Mouse (Mus musculus): Measurements from ENCODE around the gene Hypk. TPM values are rescaled to one million over a fixed set of nuclear protein-coding genes. Genes with fewer than 3 reads are reported as not detected.
"Not testable (repeated sequence)": the region's sequence is repeated elsewhere in the genome, so short reads cannot be mapped to it uniquely, and the experiment has no call there.

The Hypk gene
- total RNA-seq, 2 experiments from 2014 or later = 20.3 to 22.6 TPM

DNA sequence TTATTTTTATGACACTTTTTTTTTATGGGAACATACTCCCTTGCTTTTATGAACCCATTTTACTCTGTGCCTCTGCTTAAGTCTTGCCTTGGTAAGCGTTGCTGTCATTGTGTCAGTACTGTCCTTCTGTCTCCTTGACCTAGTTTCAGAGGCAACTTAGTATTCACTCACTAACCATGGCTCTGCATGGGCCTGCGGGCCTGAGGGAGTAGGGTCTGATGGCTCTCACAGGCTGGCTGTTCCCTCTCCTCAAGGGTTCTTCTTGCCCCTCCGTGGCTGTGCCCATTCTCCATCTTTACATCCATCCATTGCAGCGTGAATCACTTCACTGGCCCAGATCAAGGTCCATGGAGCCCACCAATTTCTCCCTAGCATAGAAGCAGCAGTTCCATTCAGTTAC is 6.6 kb upstream of the Hypk start:
- intact Hi-C loops (cut with DNase I) = loop anchor here (5.0 kb wide), 1 partner anchor 34 kb away; the partner anchor contains the start of genes Catsper2 and Pdia3

GRCm38 (mm10) chr2:121447006-121447405 is 6.1 kb upstream of the Hypk start:
- intact Hi-C loops (cut with DNase I) = loop anchor here (5.0 kb wide), 1 partner anchor 35 kb away; the partner anchor contains the start of genes Catsper2 and Pdia3
- DNase-seq (ENCODE audit: low spot score in 2 of 2) = no peak

More for the DNA sequence above, 6.6 kb upstream of the Hypk start:
- no peak for DNase-seq (ENCODE audit: low spot score in 2 of 2)

DNA sequence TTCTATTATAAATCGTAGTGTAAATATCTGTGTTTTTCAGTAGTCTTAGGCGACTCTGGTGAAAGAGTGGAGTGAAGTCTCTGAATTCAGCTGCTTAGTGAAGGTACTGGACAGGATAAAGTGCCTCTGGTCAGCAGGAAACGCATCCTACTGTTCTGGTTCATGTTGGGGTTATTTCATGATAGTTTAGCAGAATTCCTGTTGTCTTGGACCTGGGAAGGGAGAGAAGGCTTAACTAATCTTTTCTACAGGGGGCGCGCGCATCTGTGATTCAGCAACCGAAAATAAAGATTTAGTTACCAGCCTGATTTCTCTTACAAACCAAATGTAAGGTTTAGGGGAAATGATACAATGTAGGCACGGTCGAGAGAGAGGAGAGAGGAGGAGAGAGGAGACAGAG is 5.0 kb upstream of the Hypk start:
- intact Hi-C loops (cut with DNase I) = loop anchor here (5.0 kb wide), 1 partner anchor 36 kb away; the partner anchor contains the start of genes Catsper2 and Pdia3
- DNase-seq (ENCODE audit: low spot score in 2 of 2) = no peak

- intact Hi-C loops (cut with DNase I) = loop anchor here (5.0 kb wide), 1 partner anchor 37 kb away; the partner anchor contains the start of genes Catsper2 and Pdia3
- DNase-seq (ENCODE audit: low spot score in 2 of 2) = peak; percentile 99
Observed at GRCm38 (mm10) chr2:121448739-121449535, 4.2 kb upstream of the Hypk start, which contains the start of gene Serf2. Gene Serf2 (plus strand): TSS chr2:121449195.

DNA sequence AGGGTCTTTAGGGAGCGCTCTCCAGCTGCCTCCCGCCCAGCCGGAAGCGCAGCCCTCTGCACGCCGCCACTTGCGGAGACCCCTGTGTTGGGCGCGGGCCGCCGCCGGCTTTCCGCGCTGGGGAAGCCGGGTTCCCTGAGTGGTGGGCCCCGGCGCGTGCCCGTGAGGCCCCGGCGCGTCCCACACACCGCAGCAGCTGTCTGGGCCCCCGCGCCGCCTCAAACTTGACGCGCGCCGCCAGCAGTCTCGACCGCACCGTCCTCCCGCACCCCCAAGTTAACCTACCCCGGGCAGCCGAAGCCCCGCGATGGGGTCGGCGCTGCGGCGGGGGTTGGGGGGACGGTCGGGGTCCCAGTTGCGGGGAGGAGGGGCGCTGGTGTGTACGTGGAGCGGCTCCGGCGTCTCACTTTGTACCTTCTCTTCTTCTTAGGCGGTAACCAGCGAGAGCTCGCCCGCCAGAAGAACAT is 3.5 kb upstream of the Hypk start:
- DNase-seq (ENCODE audit: low spot score in 2 of 2) = no peak
- intact Hi-C loops (cut with DNase I) = loop anchor here (5.0 kb wide), 1 partner anchor 37 kb away; the partner anchor contains the start of genes Catsper2 and Pdia3

DNA sequence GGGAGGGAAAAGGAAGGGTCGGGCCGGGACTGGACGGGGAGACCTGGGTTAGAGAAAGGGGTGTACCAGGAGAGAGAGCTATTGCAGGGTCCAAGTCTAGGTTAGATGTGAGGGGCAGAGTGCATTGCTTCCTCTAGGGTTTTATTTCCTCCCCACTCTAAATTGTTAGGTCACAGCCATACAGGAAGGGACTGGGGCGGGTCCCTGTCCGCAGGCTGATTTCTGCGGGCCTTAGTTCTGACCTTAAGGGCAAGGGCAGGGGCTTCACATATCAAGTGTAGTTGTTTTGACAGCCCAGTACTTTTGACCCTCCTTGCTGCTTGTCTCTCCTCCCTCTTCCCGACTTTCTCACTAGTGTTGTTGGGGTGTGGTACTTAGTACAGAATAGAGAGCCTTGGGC is 3.0 kb upstream of the Hypk start:
- intact Hi-C loops (cut with DNase I) = no loop called here
- no peak for DNase-seq (ENCODE audit: low spot score in 2 of 2)

DNA sequence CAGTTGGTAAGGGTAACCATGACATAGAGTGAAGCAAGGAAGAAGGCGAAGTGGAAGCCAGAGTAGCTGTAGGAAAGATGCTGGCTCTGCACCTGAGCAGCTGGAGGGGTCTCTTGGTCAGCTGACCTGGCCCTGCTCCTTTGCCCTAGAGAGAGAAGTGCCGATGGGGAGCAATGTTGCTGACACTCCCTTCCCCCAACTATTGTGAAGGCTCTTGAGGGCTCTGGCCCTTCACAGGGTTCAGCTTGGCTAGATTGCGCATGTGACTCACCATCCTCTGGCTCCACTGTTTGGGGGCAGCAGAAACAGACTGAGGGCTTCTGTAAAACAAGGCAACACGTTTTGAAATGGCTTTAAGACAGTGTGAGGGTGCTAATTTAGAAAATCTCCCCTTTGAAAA is 729 bp upstream of the Hypk start:
- intact Hi-C loops (cut with DNase I) = no loop called here
- DNase-seq (ENCODE audit: low spot score in 2 of 2) = no peak

DNA sequence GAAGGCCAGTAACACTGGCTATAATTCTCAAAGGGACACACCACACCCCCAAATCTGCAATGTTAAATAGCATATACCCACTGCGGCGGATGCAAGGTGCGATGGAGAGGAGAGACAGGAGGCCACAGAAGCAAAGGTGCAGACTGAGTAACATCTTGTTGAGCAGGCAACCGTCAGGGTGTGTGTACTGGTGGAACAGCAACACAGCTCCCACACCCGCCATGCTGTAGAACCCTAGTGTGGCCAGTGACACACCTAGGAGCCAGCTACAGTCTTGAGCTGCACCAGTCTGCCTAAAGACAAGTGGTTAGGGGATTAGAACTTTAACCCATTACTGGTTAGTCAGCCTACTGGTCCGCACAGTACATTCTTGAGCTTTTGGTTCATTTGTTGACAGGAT is 827 bp downstream of the Hypk start:
- DNase-seq (ENCODE audit: low spot score in 2 of 2) = no peak
- intact Hi-C loops (cut with DNase I) = no loop called here

DNA sequence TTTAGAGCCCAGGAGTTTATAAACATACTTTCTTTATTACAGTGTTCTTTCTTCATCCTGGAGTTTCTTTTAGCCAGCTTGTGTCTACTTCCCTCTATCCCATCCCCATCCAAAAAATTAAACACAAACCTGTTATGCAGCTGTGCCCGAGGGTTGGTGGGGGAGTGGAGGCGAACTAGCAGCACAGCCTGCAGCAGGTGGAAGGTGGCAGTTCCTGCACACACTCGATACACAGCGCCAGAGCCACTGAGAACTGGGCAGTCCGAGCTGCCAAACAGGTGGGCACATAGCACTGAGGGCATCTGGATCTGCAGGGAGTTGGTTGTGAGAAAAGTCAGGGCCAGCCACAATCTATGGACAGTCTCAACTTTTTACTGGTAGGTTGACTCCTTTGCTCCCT is 2.4 kb downstream of the Hypk start:
- intact Hi-C loops (cut with DNase I) = no loop called here
- DNase-seq (ENCODE audit: low spot score in 2 of 2) = no peak

- peak; percentile 84 to 86 for DNase-seq (ENCODE audit: low spot score in 2 of 2)
- intact Hi-C loops (cut with DNase I) = no loop called here
Observed at GRCm38 (mm10) chr2:121456692-121457642, 3.9 kb downstream of the Hypk start, which contains the start of gene Serinc4. Gene Serinc4 (minus strand): TSS chr2:121456781.

DNA sequence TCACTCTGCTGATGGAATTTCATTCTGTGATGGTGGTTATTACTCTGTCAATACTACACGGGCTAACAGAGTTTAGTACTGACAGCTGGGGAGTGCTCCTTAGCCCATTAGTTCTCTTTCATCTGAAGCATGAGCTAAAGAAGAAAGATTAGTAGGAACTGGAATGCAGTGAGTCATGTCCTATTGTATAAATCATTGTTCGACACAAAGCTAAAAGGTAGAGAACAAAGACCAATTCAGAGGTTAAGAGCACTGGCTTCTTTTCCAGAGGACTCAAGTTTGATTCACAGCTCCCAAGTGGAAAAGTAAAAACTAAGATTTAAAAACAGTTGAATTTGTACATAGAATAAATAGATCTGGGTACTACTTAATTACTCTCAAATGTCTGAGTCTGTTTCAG is 7.0 kb downstream of the Hypk start:
- intact Hi-C loops (cut with DNase I) = no loop called here
- no peak for DNase-seq (ENCODE audit: low spot score in 2 of 2)

GRCm38 (mm10) chr2:121468982-121469381 is 15.9 kb downstream of the Hypk start:
- DNase-seq (ENCODE audit: low spot score in 2 of 2); intact Hi-C loops (cut with DNase I): not testable (repeated sequence)

GRCm38 (mm10) chr2:121472783-121473182 is 19.7 kb downstream of the Hypk start:
- DNase-seq (ENCODE audit: low spot score in 2 of 2) = not testable (repeated sequence)
- intact Hi-C loops (cut with DNase I) = loop anchor here (5.0 kb wide), 1 partner anchor 35 kb away; the partner anchor contains the start of genes Mfap1a and Wdr76

DNA sequence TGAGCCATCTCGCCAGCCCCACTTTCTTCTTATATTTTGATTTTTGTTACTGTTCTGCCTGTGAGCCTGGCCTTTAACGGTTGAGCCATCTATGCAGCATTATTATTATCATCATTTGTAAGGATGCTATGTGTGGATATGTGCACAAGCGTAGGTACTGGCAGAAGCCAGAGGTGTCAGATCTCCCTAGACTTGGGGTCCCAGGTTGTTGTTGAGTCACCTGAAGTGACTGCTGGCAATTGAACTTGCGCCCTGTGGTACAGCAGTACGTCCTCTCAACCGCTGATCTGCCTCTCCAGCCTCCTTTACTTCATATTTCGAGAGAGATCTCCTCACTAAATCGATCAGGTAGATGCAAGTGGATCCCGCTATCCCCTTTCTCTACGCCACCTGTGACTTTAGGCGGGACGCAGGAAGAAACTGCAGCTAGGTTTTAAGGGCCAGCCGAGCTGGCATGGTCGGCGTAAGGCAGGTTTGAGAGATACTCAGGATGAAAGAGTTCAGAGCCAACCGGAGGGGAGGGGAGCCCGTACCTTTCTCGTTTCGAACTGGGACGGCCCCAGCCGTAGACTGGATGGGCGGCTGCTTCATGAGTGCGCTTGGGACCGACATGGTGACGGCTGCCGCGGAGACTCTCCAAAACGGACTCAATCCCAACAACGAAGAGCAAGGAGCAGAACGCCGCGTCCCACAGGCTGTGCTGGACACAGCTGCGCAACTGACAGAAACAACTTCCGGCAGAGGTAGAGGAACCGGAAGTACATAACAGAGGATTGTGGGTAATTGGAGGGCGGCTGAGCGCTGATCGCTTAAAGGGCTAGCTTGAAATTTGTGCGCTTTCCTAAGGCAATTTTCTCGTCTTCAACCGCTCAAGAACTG is 20.4 kb downstream of the Hypk start, which contains the start of gene Mfap1b:
Gene Mfap1b, minus strand, starts transcription at position 767 of the 879 bp plus-strand sequence.
- intact Hi-C loops (cut with DNase I) = loop anchor here (5.0 kb wide), 1 partner anchor 34 kb away; the partner anchor contains the start of genes Mfap1a and Wdr76
- DNase-seq (ENCODE audit: low spot score in 2 of 2) = peak; percentile 83 to 84

GRCm38 (mm10) chr2:121474180-121474535 is 21.1 kb downstream of the Hypk start:
- DNase-seq (ENCODE audit: low spot score in 2 of 2) = no peak
- intact Hi-C loops (cut with DNase I) = loop anchor here (5.0 kb wide), 1 partner anchor 33 kb away; the partner anchor contains the start of genes Mfap1a and Wdr76

DNA sequence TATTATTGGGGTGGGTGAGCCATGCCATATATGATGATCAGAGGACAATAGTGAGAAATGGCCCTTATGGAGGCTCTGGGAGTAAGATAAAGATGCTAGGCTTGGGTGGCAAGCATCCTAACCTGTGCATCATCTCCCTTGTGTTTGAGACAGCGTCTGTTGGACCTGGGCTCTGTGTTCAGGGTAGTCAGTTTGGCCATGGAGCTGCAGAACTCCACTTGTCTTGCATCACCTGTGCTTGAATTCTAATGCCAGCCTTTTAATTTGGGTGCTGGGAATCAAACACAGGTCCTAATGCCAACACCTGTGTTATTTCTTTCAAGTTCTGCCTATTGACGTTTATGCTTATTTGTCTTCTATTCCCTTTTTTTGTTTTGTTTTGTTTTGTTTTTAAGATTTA is 22.2 kb downstream of the Hypk start:
- intact Hi-C loops (cut with DNase I); DNase-seq (ENCODE audit: low spot score in 2 of 2): not testable (repeated sequence)

DNA sequence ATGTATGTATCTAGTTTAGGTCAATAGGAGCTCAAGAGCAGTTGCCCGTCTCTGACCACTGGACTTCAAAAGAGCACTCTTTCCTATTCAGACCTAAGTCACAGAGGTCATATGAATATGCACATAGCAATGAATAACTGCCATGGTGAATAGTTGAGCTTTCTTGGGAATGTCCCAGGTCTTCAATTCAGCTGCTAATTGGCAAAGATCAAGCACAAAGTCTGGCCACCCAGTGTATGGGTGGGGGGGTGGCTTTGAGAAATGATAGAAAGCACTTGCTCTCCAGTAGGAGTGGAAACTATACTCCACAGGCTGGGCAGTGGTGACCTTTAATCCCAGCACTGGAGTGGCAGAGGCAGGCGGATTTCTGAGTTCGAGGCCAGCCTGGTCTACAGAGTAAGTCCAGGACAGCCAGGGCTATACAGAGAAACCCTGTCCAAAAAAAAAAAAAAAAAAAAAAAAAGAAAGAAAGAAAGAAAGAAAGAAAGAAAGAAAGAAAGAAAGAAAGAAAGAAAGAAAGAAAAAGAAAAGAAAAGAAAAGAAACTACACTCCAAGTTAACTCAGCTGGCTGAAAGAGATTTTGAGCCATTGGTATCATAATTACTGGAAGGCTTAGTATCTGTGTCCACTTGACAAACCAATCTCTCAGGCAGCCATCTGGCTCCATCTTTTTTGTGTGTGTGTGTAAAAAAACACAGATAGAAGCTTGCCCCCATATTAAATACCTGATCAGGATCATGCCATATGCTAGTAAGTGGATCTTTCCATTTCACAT is 24.6 kb downstream of the Hypk start:
- no peak for DNase-seq (ENCODE audit: low spot score in 2 of 2)
- intact Hi-C loops (cut with DNase I) = no loop called here

- intact Hi-C loops (cut with DNase I) = no loop called here
- no peak for DNase-seq (ENCODE audit: low spot score in 2 of 2)
Observed at GRCm38 (mm10) chr2:121480498-121480897, 27.4 kb downstream of the Hypk start.

All from left cerebral cortex, postnatal 36 days (tissue).